Comparison of ENCODE assay signal across 7 mouse cellular contexts in the genomic region with DNA sequence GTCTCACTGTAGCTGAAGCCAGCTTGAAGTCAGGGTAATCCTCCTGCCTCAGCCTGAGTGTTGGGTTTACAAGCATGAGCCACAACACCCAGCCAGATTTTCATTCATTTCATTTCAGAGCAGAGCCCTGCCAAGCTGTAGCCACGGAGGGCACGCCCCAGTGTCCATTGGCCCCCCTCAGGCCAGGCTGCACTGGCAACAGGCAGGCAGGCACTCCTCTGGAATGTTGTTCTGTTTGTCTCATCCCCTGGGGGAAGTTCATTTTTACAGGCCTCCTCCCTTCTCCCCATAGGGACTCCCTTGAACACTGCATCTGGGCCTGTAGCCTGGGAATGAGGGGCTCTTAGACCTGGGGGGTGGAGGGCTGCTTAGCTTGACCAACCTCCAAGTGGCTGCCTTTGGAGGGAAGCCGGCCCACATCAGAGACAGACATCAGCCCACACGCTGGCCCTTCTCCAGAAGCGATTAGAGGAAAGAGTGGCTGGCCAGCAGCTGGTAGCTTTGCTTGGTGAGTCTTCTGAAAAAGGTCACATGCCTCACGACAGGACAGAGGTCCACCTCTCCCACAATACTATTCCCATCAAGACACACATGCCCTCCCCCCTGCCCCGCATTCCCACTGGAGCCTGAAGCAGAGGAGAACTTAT. TPM values are rescaled to one million over a fixed set of nuclear protein-coding genes. Genes with fewer than 3 reads are reported as not detected.
DNase-seq lines count a peak whose midpoint lies in the region; ATAC-seq and TF ChIP-seq lines count a peak whose summit lies in the region.

No protein-coding gene starts in this region.

- DNase-seq in Patski (ENCODE audit: low read depth, low spot score) = peak; percentile 98
- DNase-seq in adrenal gland, postnatal 25 days = peak; percentile 69
- DNase-seq in kidney, postnatal 0 days (ENCODE audit: low spot score) = peak; percentile 75
- peak; percentile 95 for DNase-seq in lung, postnatal 10 days
- DNase-seq in stomach, postnatal 0 days (ENCODE audit: low spot score) = peak; percentile 50

- POLR2A ChIA-PET in Patski (lab: Charles Lee) = interaction anchor here (0.9 to 1.5 kb wide), 3 partner anchors 12 to 33 kb away, joined by 4 to 5 read pairs (median 4); a partner anchor contains a TSS

- 15% methylated on average over 7 of the region's 7 CpGs for WGBS in heart, embryonic 12.5 days
- WGBS in kidney, postnatal 0 days = 9% methylated on average over 7 of the region's 7 CpGs
- WGBS in stomach, postnatal 0 days = 26% methylated on average over 7 of the region's 7 CpGs

- no peak overlapping the region for H3K4me3 ChIP-seq in heart, embryonic 12.5 days
- no peak overlapping the region for H3K4me3 ChIP-seq in kidney, postnatal 0 days (replicated peaks; ENCODE audit: low read depth, low read length)
- no peak overlapping the region for H3K4me3 ChIP-seq in stomach, postnatal 0 days (ENCODE audit: low read depth, low read length)

- peak overlapping the region; percentile 50; the same call in 1 of the 2 replicates for H3K9ac ChIP-seq in heart, embryonic 12.5 days
- H3K9ac ChIP-seq in kidney, postnatal 0 days (ENCODE audit: low read depth, low read length) = no peak overlapping the region
- 0 out of 2 replicates have a peak overlapping the region, but pooled peaks have one; percentile 31 for H3K9ac ChIP-seq in stomach, postnatal 0 days (ENCODE audit: low read length)

- peak; percentile 87 for ATAC-seq in Patski
- ATAC-seq in heart, embryonic 12.5 days (ENCODE audit: insufficient number of reproducible peaks, low FRiP score) = peak; percentile 75
- ATAC-seq in kidney, postnatal 0 days (replicated peaks; ENCODE audit: low FRiP score, low read depth) = peak; percentile 54
- no peak for ATAC-seq in stomach, postnatal 0 days (ENCODE audit: low FRiP score, low TSS enrichment)
- ATAC-seq in megakaryocyte, adult 5-6 weeks (ENCODE audit: poor library complexity, severe bottlenecking) = no peak

- TF ChIP-seq CTCF in Patski (IDR thresholded peaks at IDR 0.05) = no peak
- no peak for TF ChIP-seq CTCF in kidney, postnatal 0 days (IDR thresholded peaks at IDR 0.05; ENCODE audit: low read depth)
- TF ChIP-seq CTCF in stomach, postnatal 0 days (IDR thresholded peaks at IDR 0.05; ENCODE audit: low read depth) = no peak

- no peaks in the 10 kb centered on the region for H3K36me3 ChIP-seq in heart, embryonic 12.5 days
- no peaks in the 10 kb centered on the region for H3K36me3 ChIP-seq in kidney, postnatal 0 days (ENCODE audit: insufficient read depth, low read length)
- no peaks in the 10 kb centered on the region; the same call in 1 of the 2 replicates for H3K36me3 ChIP-seq in stomach, postnatal 0 days (ENCODE audit: control insufficient read depth, insufficient read depth, low read length)

- peaks cover 98% of the 10 kb centered on the region for H3K4me1 ChIP-seq in heart, embryonic 12.5 days (replicated peaks)
- peaks cover 59% of the 10 kb centered on the region for H3K4me1 ChIP-seq in kidney, postnatal 0 days (replicated peaks; ENCODE audit: insufficient read depth, low read length)
- peaks cover 36% of the 10 kb centered on the region for H3K4me1 ChIP-seq in stomach, postnatal 0 days (replicated peaks; ENCODE audit: control insufficient read depth, insufficient read depth)

- peak overlapping the region; percentile 47 for H3K4me2 ChIP-seq in heart, embryonic 12.5 days
- H3K4me2 ChIP-seq in kidney, postnatal 0 days (ENCODE audit: low read length) = no peak overlapping the region
- H3K4me2 ChIP-seq in stomach, postnatal 0 days (replicated peaks; ENCODE audit: low read depth) = no peak overlapping the region

- H3K27me3 ChIP-seq in Patski = no peaks in the 10 kb centered on the region
- no peaks in the 10 kb centered on the region for H3K27me3 ChIP-seq in heart, embryonic 12.5 days (replicated peaks)
- H3K27me3 ChIP-seq in kidney, postnatal 0 days (ENCODE audit: insufficient read depth, low read length) = no peaks in the 10 kb centered on the region
- no peaks in the 10 kb centered on the region for H3K27me3 ChIP-seq in stomach, postnatal 0 days (ENCODE audit: control insufficient read depth, insufficient read depth, low read length)

- H3K27ac ChIP-seq in heart, embryonic 12.5 days (ENCODE audit: poor library complexity, severe bottlenecking) = peak overlapping the region; percentile 95
- H3K27ac ChIP-seq in kidney, postnatal 0 days = peak overlapping the region; percentile 79
- peak overlapping the region; percentile 61 for H3K27ac ChIP-seq in stomach, postnatal 0 days (replicated peaks)

- CTCF ChIA-PET in Patski (lab: Charles Lee) = interaction anchor here (1.1 to 2.4 kb wide), 3 partner anchors 10 to 75 kb away, joined by 3 to 5 read pairs (median 3); no protein-coding TSS in a partner anchor

- no peaks in the 10 kb centered on the region for H3K9me3 ChIP-seq in heart, embryonic 12.5 days (replicated peaks)
- no peaks in the 10 kb centered on the region for H3K9me3 ChIP-seq in kidney, postnatal 0 days (replicated peaks; ENCODE audit: low read length)
- no peaks in the 10 kb centered on the region for H3K9me3 ChIP-seq in stomach, postnatal 0 days (ENCODE audit: control insufficient read depth, low read length)

- in situ Hi-C loops in Patski (cut with MboI; ENCODE audit: low pct_unique_long_range_greater_than_20kb) = no loop called here

- no peak for TF ChIP-seq EP300 in stomach, postnatal 0 days (optimal IDR thresholded peaks at IDR 0.05)

RNA-seq across cellular contexts. Expression of a gene that starts 11.8 kb away (rescaled TPM):
- polyA plus RNA-seq in Patski (2021) = 129 TPM
- total RNA-seq in adrenal gland, postnatal 25 days (2021) = 47.1 and 54.5 TPM in 2 replicates
- 77.2 and 82.3 TPM in 2 replicates for polyA plus RNA-seq in heart, embryonic 12.5 days (2016; fragmentation: Nextera tagmentation; extraction: Ambion mirVana)
- polyA plus RNA-seq in kidney, postnatal 0 days (2015; fragmentation: Nextera tagmentation; extraction: Ambion mirVana) = 44.4 and 47.5 TPM in 2 replicates
- polyA plus RNA-seq in stomach, postnatal 0 days (2015; fragmentation: Nextera tagmentation; extraction: Ambion mirVana) = 21.2 and 22.3 TPM in 2 replicates
- total RNA-seq in megakaryocyte, adult 5-6 weeks (2015) = 31.1 and 33.3 TPM in 2 replicates
- total RNA-seq in megakaryocyte, adult 5-6 weeks (2017) = 10.4 and 12.2 TPM in 2 replicates

RNA-seq across cellular contexts. Expression of a gene that starts 45.1 kb away (rescaled TPM):
- 47.8 TPM for polyA plus RNA-seq in Patski (2021)
- 2.2 and 3.1 TPM in 2 replicates for total RNA-seq in adrenal gland, postnatal 25 days (2021)
- 1.9 and 2.6 TPM in 2 replicates for polyA plus RNA-seq in heart, embryonic 12.5 days (2016; fragmentation: Nextera tagmentation; extraction: Ambion mirVana)
- polyA plus RNA-seq in kidney, postnatal 0 days (2015; fragmentation: Nextera tagmentation; extraction: Ambion mirVana) = 6.9 and 7.3 TPM in 2 replicates
- 11.4 and 11.9 TPM in 2 replicates for polyA plus RNA-seq in stomach, postnatal 0 days (2015; fragmentation: Nextera tagmentation; extraction: Ambion mirVana)
- 1.7 and 5.4 TPM in 2 replicates for total RNA-seq in megakaryocyte, adult 5-6 weeks (2015)
- total RNA-seq in megakaryocyte, adult 5-6 weeks (2017) = 1.4 and 2.7 TPM in 2 replicates

Comparison
In these comparisons a context has a peak if more than half of its experiments do, and no peak if none do; other contexts are left out.
1. ATAC-seq: peak in Patski (single experiment), heart, embryonic 12.5 days (single experiment) and kidney, postnatal 0 days (single experiment); none in stomach, postnatal 0 days (single experiment) and megakaryocyte, adult 5-6 weeks (single experiment).
2. Peak in every context shown above with its lines, with median percentiles within 50 percentile points of each other: DNase-seq and H3K27ac ChIP-seq.